Mouse (Mus musculus) neural tube, embryonic 14.5 days (tissue): ENCODE data around the gene Cyp17a1. TPM values are rescaled to one million over a fixed set of nuclear protein-coding genes. Genes with fewer than 3 reads are reported as not detected.

Experiments used
- ATAC-seq: fragments of 200-750 bp; cut with Nextera tagmentation; 2 replicates; pipeline ENCODE4 v1.8.0; 2017; ENCODE audit warnings: low read depth, mild to moderate bottlenecking, moderate TSS enrichment, moderate library complexity
- H3K27ac ChIP-seq: fragments of 300-500 bp; sonication (generic); 2 replicates; pipeline ENCODE4 v1.5.1; 2014; ENCODE audit warnings: low read depth, mild to moderate bottlenecking, control low read depth, low read length, moderate library complexity, mixed read lengths
- H3K27me3 ChIP-seq: fragments of 300-500 bp; sonication (generic); 2 replicates; pipeline ENCODE4 v1.6.1; 2014; ENCODE audit warnings: low read length; ENCODE audit not compliant: control insufficient read depth, insufficient read depth
- H3K36me3 ChIP-seq: fragments of 300-500 bp; sonication (generic); 2 replicates; pipeline ENCODE4 v1.6.1; 2014; ENCODE audit warnings: low read length, mixed read lengths; ENCODE audit not compliant: control insufficient read depth, insufficient read depth
- H3K4me1 ChIP-seq: fragments of 300-500 bp; sonication (generic); 2 replicates; pipeline ENCODE4 v1.6.1; 2014; ENCODE audit warnings: low read length; ENCODE audit not compliant: control insufficient read depth, insufficient read depth
- H3K4me2 ChIP-seq: fragments of 300-500 bp; sonication (generic); 2 replicates; pipeline ENCODE4 v1.6.1; 2014; ENCODE audit warnings: mild to moderate bottlenecking, low read depth, low read length, control low read depth
- H3K4me3 ChIP-seq: fragments of 300-500 bp; sonication (generic); 2 replicates; pipeline ENCODE4 v1.5.1; 2014; ENCODE audit warnings: low read depth, low read length, control low read depth, mixed read lengths
- H3K9ac ChIP-seq: fragments of 300-500 bp; sonication (generic); replicated peaks from 2 replicates; pipeline ENCODE4 v1.6.1; 2014; ENCODE audit warnings: low read depth, mild to moderate bottlenecking, control low read depth, low read length, mixed read lengths
- H3K9me3 ChIP-seq: fragments of 300-500 bp; sonication (generic); 2 replicates; pipeline ENCODE4 v1.6.1; 2016; ENCODE audit warnings: low read length; ENCODE audit not compliant: control insufficient read depth
- WGBS: fragments of 180-500 bp; shearing (Covaris S2); extraction: QIAGEN DNeasy Blood & Tissue Kit; methylation state at CpG from one replicate; pipeline ENCODE4 v1.1.7; 2014; 5-methylcytosine and 5-hydroxymethylcytosine counted together
- polyA plus RNA-seq: library from polyadenylated mRNA; unstranded; fragments of >200 nt; fragmentation: Nextera tagmentation; extraction: Ambion mirVana; gene quantifications from 2 replicates; pipeline ENCODE4 v1.2.1, GENCODE M21; 2014

Gene Cyp17a1
- polyA plus RNA-seq, 1 experiment from 2014 or later = 0.35 TPM

DNA sequence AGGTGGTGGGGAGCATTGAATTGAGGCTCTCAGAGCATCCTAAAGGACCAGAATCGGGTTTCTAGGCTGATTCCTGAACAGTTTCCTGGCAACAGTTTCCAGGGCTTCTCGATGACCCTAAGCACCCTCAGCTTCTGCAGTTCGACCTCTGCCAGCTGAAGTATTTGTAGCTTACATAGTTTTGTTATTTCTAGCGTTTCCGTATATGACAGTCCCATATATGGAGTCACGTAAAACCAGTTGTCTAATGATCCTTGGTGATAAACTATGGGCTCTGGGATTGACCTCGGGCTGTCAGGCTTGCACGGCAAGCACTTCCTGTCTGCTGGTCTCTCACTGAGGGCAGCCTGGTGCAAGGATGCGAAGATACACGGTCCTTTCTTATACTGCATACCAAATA, 47.5 kb downstream of the Cyp17a1 start:
- ATAC-seq = no peak
- Histone ChIP-seq H3K36me3 (no peaks in the 10 kb centered on the region), H3K27me3 (no peaks in the 10 kb centered on the region), H3K27ac (no peak overlapping the region), H3K4me2 (no peak overlapping the region), H3K4me3 (no peak overlapping the region), H3K4me1 (peaks cover 38% of the 10 kb centered on the region), H3K9me3 (no peaks in the 10 kb centered on the region), H3K9ac (no peak overlapping the region)
- WGBS = 81% methylated on average over 10 of the region's 10 CpGs

DNA sequence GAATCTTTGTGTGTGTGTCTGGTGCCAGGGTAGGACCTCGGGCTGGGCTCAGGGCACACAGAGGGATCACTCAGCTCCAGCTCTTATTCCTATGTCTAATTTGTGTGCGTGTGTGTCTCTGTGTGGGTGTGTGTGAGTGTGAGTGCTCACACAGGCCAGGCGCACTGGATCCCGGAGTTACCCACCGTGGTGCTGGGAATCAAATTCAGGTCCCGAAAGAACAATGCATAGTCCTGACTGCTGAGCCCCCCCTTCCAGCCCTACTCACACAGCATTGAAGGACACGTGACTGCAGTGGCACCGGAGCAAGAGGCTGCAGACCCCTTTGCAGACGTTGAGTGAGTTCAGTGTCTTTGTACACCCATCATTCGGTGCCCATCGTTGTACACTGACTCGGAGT, 48.0 kb downstream of the Cyp17a1 start:
- Histone ChIP-seq H3K27me3 (no peaks in the 10 kb centered on the region), H3K9ac (no peak overlapping the region), H3K27ac (no peak overlapping the region), H3K9me3 (no peaks in the 10 kb centered on the region), H3K4me2 (no peak overlapping the region), H3K36me3 (no peaks in the 10 kb centered on the region), H3K4me1 (peaks cover 43% of the 10 kb centered on the region), H3K4me3 (no peak overlapping the region)
- ATAC-seq = no peak
- WGBS = 98% methylated on average over 12 of the region's 12 CpGs

DNA sequence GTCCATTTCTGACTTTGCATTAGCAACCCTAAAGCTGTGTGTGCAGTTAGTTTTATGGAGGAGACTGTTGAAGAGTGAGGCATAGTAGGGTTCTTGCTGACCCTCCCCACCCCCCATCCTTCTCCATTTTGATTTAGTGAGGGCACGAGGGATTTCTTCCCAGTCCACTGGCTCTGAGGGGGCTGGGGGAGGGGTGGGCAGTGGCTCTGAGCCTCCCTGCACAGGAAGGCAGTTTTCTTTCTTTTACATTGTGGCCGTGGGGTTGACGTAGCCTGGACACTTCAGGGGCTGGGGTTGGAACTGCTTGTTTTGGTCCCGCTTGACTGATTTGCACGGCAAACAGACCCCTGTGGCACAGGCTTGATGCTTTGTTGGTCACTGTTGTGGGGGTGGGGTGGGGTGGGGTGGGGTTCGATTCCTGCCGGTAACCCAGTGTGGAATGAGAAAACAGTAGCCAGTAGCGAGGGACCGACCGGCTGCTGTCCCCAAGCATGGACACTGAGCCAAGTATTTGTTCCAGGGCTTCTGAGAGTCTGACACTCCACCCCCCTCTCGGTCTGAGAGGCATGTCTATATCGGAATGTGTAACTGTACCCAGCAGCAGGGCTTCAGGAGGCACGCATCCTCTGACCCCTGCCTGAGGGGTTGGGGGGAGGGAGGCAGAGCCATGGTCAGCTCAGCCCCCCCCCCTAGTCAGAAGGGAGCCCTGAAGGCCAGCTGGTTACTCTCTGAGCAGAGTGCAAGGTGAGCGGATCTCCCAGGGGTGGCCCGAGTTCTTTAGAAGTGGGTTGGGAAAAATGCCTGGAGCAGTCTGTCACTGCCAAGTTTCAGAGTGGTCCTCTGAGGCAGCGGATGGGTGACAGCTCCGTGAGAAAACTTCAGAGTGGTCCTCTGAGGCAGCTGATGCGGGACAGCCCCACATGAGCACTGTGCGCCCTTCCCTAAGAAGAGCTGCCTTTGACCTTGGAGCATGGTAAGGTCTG, 48.9 kb downstream of the Cyp17a1 start:
- Histone ChIP-seq H3K9ac (no peak overlapping the region), H3K4me1 (peaks cover 45% of the 10 kb centered on the region), H3K9me3 (no peaks in the 10 kb centered on the region), H3K27me3 (no peaks in the 10 kb centered on the region), H3K4me2 (peak overlapping the region; percentile 33), H3K4me3 (0 out of 2 replicates have a peak overlapping the region, but pooled peaks have one; percentile 1), H3K36me3 (no peaks in the 10 kb centered on the region), H3K27ac (peak overlapping the region; percentile 45; the same call in 1 of the 2 replicates)
- 19% methylated on average over 19 of the region's 19 CpGs for WGBS
- peak; percentile 16; the same call in 1 of the 2 replicates for ATAC-seq

DNA sequence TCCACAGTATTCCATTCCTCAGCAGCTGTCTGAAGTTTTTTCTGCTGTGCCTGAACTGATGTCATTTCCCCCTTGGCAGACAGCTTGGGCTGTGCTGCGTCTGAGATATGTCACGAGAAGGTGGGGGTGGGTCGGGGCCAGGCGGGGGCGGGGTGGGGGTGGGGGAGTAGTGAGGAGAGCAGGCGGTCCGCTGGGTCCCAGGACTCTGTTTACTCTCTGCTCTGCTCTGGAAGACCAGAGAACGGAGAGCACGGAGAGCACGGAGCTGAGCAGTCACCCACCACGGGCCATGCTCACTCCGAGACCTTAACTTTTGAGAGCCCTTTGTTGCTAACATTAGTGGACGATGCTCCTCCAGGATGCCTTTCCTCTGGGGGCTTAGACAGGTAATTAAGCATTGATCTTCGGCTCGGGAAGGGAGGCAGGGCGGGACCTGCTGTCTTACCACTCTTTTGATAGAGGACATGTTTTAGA, 49.7 kb downstream of the Cyp17a1 start:
- H3K36me3 ChIP-seq = no peaks in the 10 kb centered on the region
- ATAC-seq = no peak
- no peak overlapping the region for H3K9ac ChIP-seq
- H3K4me3 ChIP-seq = no peak overlapping the region
- H3K27ac ChIP-seq = peak overlapping the region; percentile 48; the same call in 1 of the 2 replicates
- H3K4me2 ChIP-seq = peak overlapping the region; percentile 33
- WGBS = 2% methylated on average over 16 of the region's 16 CpGs
- H3K27me3 ChIP-seq = no peaks in the 10 kb centered on the region
- no peaks in the 10 kb centered on the region for H3K9me3 ChIP-seq
- H3K4me1 ChIP-seq = peaks cover 45% of the 10 kb centered on the region

DNA sequence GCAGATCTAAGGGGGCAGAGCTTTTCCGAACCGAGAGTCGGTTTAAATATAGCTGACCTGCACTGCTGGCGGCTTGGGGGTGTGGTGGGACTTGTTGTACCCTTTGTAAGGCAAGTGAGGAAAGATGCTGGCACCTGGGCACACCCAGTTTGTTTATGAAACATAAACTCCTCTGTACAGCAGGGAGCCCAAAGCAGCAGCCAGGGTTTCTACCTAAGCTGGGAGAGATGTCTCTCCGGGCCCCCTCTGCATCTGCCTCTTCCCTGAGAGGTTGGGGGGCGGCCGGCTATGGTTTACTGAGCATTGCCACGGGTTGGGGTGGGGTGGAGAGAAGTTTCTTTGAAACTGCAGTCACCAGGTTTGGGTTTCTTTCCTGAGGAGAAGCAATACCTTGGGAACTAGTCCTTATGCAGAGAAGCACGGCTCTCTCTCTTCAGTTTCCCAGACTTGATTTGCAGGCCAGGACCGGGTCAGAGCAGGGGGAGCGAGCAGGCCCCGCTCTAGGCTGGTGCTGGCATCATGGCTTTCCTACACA, 50.2 kb downstream of the Cyp17a1 start:
- 40% methylated on average over 12 of the region's 12 CpGs for WGBS
- Histone ChIP-seq H3K36me3 (no peaks in the 10 kb centered on the region), H3K9me3 (no peaks in the 10 kb centered on the region), H3K9ac (0 out of 2 replicates have a peak overlapping the region, but pooled peaks have one; percentile 21), H3K4me2 (peak overlapping the region; percentile 33), H3K4me1 (peaks cover 45% of the 10 kb centered on the region), H3K27ac (peak overlapping the region; percentile 48; the same call in 1 of the 2 replicates), H3K27me3 (no peaks in the 10 kb centered on the region), H3K4me3 (no peak overlapping the region)
- no peak for ATAC-seq

DNA sequence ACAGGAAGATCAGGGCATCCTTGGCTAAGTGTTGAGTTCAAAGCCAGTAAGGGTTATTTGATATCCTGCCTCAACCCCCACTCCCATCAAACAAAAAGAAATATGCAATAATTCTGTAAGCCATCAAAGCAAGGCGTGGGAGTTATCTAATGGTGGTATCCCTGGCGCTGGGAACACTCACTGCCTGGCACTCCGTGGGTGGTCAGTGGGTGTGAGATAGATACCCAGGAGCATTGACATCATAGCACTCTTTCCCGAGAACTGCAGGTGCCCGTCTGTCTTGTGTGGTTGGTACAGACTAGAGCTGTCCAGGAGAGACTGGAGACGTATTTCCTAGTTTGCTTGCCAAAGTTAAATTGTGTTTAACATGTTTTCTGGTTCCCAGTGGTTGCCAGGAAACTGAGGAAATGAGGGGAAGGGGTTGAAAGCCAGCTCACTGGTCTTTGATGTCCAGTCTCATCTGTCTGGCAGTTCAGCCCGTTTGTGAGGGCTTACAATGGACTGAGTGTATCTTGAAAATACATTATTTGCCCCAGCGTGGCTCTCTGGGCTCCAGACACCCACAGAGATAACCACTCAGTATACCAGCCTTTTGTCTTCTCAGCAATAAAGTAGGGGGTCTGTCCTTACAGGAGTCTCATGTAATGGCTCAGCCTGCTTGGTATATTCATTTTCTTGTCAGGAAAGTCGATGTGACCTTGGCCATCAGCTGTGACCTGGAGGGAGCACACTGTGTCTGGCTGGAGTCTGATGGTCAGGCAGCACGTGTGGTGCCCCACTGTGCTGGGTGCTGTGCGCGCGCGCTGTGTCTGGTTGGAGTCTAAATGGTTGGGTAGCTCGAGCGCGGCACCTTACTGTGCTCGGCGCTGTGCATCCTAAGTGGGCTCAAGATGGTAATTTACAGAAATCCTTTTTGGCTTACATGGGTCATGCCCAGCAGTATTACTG, 51.5 kb downstream of the Cyp17a1 start:
- peak overlapping the region; percentile 22 for H3K27ac ChIP-seq
- no peaks in the 10 kb centered on the region for H3K27me3 ChIP-seq
- no peaks in the 10 kb centered on the region for H3K36me3 ChIP-seq
- no peak; the same call in 1 of the 2 replicates for ATAC-seq
- no peak overlapping the region for H3K9ac ChIP-seq
- peaks cover 45% of the 10 kb centered on the region for H3K4me1 ChIP-seq
- no peak overlapping the region for H3K4me3 ChIP-seq
- no peaks in the 10 kb centered on the region for H3K9me3 ChIP-seq
- H3K4me2 ChIP-seq = no peak overlapping the region
- 31% methylated on average over 19 of the region's 19 CpGs for WGBS

DNA sequence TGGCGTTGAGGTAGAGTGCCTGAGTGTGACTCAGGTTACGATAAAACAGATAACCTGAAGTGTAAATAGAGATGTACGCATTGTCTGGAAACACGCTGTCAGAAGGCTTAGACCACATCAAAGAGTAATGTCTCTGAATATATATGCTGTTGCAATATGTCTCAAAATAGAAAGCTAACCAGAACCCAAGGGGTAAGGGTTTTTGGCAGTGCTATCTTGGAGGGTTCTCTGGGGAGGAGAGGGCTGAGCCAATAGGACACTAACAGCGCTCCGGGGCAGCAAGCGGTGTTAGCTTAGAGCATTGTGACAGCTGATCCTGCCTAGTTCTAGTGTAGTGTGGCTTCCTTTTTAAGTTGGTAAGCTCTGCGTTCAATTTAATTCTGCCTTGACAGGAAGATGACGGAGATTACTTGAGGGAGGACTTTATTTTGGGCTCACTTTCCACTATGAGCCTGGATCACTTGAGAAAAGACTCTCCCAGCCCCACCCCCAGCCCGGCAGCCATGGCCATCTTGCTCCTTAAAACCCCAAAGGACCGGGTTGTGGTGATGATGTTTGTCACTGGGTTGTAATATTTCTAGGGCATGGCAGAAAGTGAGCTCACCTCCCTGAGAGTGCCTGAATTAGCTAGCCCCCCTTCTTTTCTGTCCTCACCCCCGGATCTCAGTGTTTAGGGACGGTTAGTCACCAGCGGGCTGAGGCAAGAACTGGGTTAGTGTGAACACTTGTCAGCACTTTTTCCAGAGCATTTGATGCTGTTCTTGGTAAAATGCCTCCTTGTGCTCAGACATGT, 52.8 kb downstream of the Cyp17a1 start:
- Histone ChIP-seq H3K4me1 (peaks cover 45% of the 10 kb centered on the region), H3K27me3 (no peaks in the 10 kb centered on the region), H3K4me2 (no peak overlapping the region), H3K9me3 (no peaks in the 10 kb centered on the region), H3K36me3 (no peaks in the 10 kb centered on the region), H3K27ac (no peak overlapping the region; the same call in 1 of the 2 replicates), H3K4me3 (no peak overlapping the region), H3K9ac (no peak overlapping the region)
- ATAC-seq = no peak
- 76% methylated on average over 14 of the region's 14 CpGs for whole genome bisulfite sequencing

DNA sequence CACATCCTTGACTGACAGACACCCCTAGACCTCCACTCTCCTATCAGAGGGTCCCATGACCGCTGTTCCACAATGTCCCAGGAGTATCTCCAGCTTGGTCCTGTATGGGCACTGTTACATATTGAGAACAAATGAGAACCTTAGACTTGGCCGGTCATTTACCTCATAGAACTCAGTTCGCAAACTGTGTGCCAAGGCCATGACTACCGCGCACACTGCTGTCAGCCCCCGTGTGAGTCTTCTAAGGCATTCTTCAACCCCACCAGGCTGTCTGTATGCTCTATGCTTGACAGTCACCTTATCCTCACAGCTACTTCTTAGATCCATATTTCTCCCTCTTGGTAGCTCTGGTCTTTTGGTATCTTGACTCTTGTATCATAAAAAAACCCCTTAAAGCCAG, 53.5 kb downstream of the Cyp17a1 start:
- H3K4me2 ChIP-seq = no peak overlapping the region
- H3K4me1 ChIP-seq = peaks cover 45% of the 10 kb centered on the region
- 93% methylated on average over 6 of the region's 6 CpGs for WGBS
- no peaks in the 10 kb centered on the region for H3K9me3 ChIP-seq
- H3K4me3 ChIP-seq = no peak overlapping the region
- no peak for ATAC-seq
- H3K27me3 ChIP-seq = no peaks in the 10 kb centered on the region
- H3K27ac ChIP-seq = no peak overlapping the region
- no peaks in the 10 kb centered on the region for H3K36me3 ChIP-seq
- H3K9ac ChIP-seq = no peak overlapping the region
